Mouse (Mus musculus) bone marrow macrophage, adult 2 months (primary cell): ENCODE measurements at regions not wholly inside any gene's neighbourhood (a gene's known extent, or its start where the extent isn't known, plus 50 kb on each side); places are given as distances from the start of the nearest gene placed in this dataset.

ENCODE experiments used
- CTCF ChIP-seq: IDR thresholded peaks from 2 replicates; pipeline ENCODE4 v1.5.1; 2012; ENCODE audit warnings: low read depth, mild to moderate bottlenecking, low read length, moderate library complexity
- POLR2A ChIP-seq: IDR thresholded peaks from 2 replicates; pipeline ENCODE4 v1.6.1; 2012; ENCODE audit warnings: mild to moderate bottlenecking, low read depth, low read length, borderline replicate concordance

GRCm38 (mm10) chr13:37675718-37676117 is 102.5 kb upstream of the Rreb1 start:
- TF ChIP-seq CTCF (no peak), POLR2A (no peak)
